ENCODE assay signal across 8 mouse cellular contexts in the genomic region with DNA sequence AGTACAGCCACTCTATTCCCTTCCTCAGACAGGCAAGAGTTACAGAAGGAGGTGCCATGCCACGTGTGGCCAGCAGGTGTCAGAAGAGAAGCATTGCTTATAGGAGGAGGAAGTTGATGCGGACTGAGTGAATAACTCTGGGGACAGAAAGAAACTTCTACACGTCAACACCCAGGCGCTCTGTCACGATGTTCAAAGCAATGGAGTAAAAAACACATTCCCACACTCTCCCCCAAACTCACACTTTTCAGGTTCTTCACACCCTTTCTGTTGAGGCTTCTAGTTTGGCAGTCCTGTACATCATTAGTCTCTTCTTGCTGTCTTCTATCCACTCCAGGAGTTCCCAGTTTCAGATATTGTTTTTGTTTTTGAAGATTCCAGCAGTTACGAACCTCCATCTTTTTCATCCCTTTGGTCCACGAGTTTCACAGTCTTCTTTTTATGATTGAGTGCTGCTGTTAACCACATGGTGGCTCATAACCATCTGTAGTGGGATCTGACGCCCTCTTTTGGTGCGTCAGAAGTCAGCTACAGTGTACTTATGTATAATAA. TPM values are rescaled to one million over a fixed set of nuclear protein-coding genes. Genes with fewer than 3 reads are reported as not detected.
A peak's percentile ranks its signal among the peaks of the same experiment; 100 is the strongest.
DNase-seq lines count a peak whose midpoint lies in the region; ATAC-seq and TF ChIP-seq lines count a peak whose summit lies in the region.

No protein-coding gene starts in this region.

- no peak for TF ChIP-seq POLR2A in cerebellum, adult 2 months (IDR thresholded peaks at IDR 0.05; ENCODE audit: borderline replicate concordance, insufficient read depth, low read length)

- no peaks in the 10 kb centered on the region for H3K36me3 ChIP-seq in forebrain, postnatal 0 days (ENCODE audit: insufficient read depth)
- no peaks in the 10 kb centered on the region for H3K36me3 ChIP-seq in lung, embryonic 16.5 days (ENCODE audit: control insufficient read depth, insufficient read depth, low read length)

- H3K27me3 ChIP-seq in cerebellum, adult 2 months (ENCODE audit: control insufficient read depth, insufficient read depth, low read length) = no peaks in the 10 kb centered on the region
- H3K27me3 ChIP-seq in forebrain, postnatal 0 days (ENCODE audit: insufficient read depth, low read length) = no peaks in the 10 kb centered on the region
- no peaks in the 10 kb centered on the region; the same call in 1 of the 2 replicates for H3K27me3 ChIP-seq in lung, embryonic 16.5 days (ENCODE audit: control insufficient read depth, insufficient read depth, low read depth, low read length)

- H3K9ac ChIP-seq in forebrain, postnatal 0 days = no peak overlapping the region
- no peak overlapping the region for H3K9ac ChIP-seq in lung, embryonic 16.5 days (ENCODE audit: low read length)

- H3K9me3 ChIP-seq in forebrain, postnatal 0 days (ENCODE audit: low read length) = no peaks in the 10 kb centered on the region
- H3K9me3 ChIP-seq in lung, embryonic 16.5 days (ENCODE audit: control insufficient read depth, low read length) = no peaks in the 10 kb centered on the region

- no peak overlapping the region for H3K4me2 ChIP-seq in forebrain, postnatal 0 days (ENCODE audit: low read depth)
- peak overlapping the region; percentile 55 for H3K4me2 ChIP-seq in lung, embryonic 16.5 days (ENCODE audit: low read depth, low read length)

- H3K4me3 ChIP-seq in cerebellum, adult 2 months (replicated peaks; ENCODE audit: insufficient read depth, low read depth, low read length) = no peak overlapping the region
- no peak overlapping the region for H3K4me3 ChIP-seq in forebrain, postnatal 0 days (ENCODE audit: low read depth, low read length)
- peak overlapping the region; percentile 17 for H3K4me3 ChIP-seq in lung, embryonic 16.5 days (ENCODE audit: low read length)

- H3K27ac ChIP-seq in cerebellum, adult 2 months (ENCODE audit: insufficient read depth, low read length) = no peak overlapping the region
- H3K27ac ChIP-seq in forebrain, postnatal 0 days (ENCODE audit: low read depth, low read length) = no peak overlapping the region
- H3K27ac ChIP-seq in lung, embryonic 16.5 days (ENCODE audit: low read length) = no peak overlapping the region

- WGBS in cerebellum, adult 2 months = 12% methylated on average over 9 of the region's 9 CpGs
- WGBS in forebrain, postnatal 0 days = 15% methylated on average over 9 of the region's 9 CpGs
- 7% methylated on average over 9 of the region's 9 CpGs for WGBS in lung, embryonic 16.5 days

- H3K4me1 ChIP-seq in cerebellum, adult 2 months (ENCODE audit: control insufficient read depth, insufficient read depth, low read length) = no peaks in the 10 kb centered on the region
- H3K4me1 ChIP-seq in forebrain, postnatal 0 days (ENCODE audit: insufficient read depth) = no peaks in the 10 kb centered on the region
- no peaks in the 10 kb centered on the region; the same call in 1 of the 2 replicates for H3K4me1 ChIP-seq in lung, embryonic 16.5 days (replicated peaks; ENCODE audit: control insufficient read depth, insufficient read depth, low read length)

- peak; percentile 99 for TF ChIP-seq CTCF in cerebellum, adult 2 months (IDR thresholded peaks at IDR 0.05; ENCODE audit: borderline replicate concordance, insufficient read depth, low read depth, low read length)
- peak; percentile 99 for TF ChIP-seq CTCF in forebrain, postnatal 0 days (IDR thresholded peaks at IDR 0.05; ENCODE audit: low read depth)

- ATAC-seq in forebrain, postnatal 0 days = peak; percentile 86
- ATAC-seq in hematopoietic stem cell, adult 5-6 weeks (replicated peaks in 1 of 2; ENCODE audit: insufficient read depth in 1 of 2, low FRiP score in 2 of 2, low TSS enrichment in 1 of 2, low read depth in 1 of 2, poor library complexity in 2 of 2, severe bottlenecking in 2 of 2) = peak; percentile 94 to 96
- peak; percentile 85 for ATAC-seq in lung, embryonic 16.5 days (ENCODE audit: low read depth)

- peak; percentile 81 for DNase-seq in Muller cell, postnatal 12 days (ENCODE audit: inconsistent ontology term)
- DNase-seq in cerebellum, adult 2 months = peak; percentile 74 to 86
- peak; percentile 88 for DNase-seq in forebrain, postnatal 0 days
- DNase-seq in layer of hippocampus, adult 8-10 months (ENCODE audit: low spot score in 2 of 2) = peak; percentile 59 to 78
- peak; percentile 61 for DNase-seq in ovary, postnatal 10 days (ENCODE audit: low spot score)
- DNase-seq in thymus, postnatal 0 days (ENCODE audit: low spot score) = peak; percentile 84

RNA-seq across cellular contexts. Expression of gene Spon2, which starts 14.5 kb away (rescaled TPM):
- polyA plus RNA-seq in cerebellum, adult 2 months (2012; rRNA removed) = 0.21 and 0.33 TPM in 2 replicates
- total RNA-seq in forebrain, postnatal 0 days (2014; rRNA removed) = 4.3 and 5.1 TPM in 2 replicates
- polyA plus RNA-seq in forebrain, postnatal 0 days (2015; fragmentation: Nextera tagmentation; extraction: Ambion mirVana) = 2.3 and 2.5 TPM in 2 replicates
- 0.99 and 1.3 TPM in 2 replicates for total RNA-seq in hematopoietic stem cell, adult 5-6 weeks (2017)
- total RNA-seq in layer of hippocampus, adult 8-10 months (2022) = not detected
- 23.4 and 30.2 TPM in 2 replicates for polyA plus RNA-seq in lung, embryonic 16.5 days (2015; fragmentation: Nextera tagmentation; extraction: Ambion mirVana)
- polyA plus RNA-seq in thymus, postnatal 0 days (2015; fragmentation: Nextera tagmentation; extraction: Ambion mirVana) = 14.8 and 16.8 TPM in 2 replicates
